Mouse (Mus musculus): ENCODE data around the gene Dytn.

Gene Dytn

DNA sequence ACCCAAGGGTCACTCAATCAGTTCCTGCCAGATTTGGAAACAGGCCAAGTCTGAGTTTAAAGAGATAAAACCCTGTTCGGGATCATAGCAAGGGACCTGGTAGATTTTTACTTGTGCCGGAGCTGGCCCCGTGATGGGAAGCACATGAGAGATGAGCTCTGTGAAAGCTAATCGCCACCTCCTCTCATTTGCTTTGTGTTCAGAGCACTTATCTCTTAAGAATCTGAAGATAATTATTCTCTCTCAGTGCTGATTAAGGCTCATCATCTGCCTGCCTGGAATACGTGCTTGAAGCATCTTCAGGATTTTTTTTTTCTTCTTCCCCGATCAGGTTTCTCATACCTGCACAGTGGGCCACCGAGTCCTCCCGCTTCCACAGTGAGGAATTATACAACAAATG, 107.6 kb downstream of the Dytn start:
- no peak for DNase-seq (ENCODE audit: low spot score)

DNA sequence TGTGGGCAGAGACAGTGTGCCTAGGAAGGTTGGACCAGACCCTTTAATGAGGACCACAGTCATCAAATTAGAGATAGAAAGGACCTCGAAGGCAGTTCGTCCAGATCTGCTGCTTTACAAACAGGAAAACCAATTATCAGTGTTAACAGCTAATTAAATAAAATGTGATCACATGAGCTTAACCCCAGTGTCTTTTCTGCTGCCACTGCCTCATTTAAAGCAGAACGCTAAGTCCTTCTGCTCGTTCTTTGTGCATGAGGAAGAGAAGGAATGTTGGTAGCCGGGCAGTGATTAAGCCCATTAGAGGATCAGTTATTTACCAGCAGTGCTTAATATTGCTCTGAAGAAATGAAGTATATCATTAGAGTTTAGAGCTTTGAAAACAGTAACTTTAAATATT, 109.9 kb downstream of the Dytn start:
- DNase-seq (ENCODE audit: low spot score): no peak

DNA sequence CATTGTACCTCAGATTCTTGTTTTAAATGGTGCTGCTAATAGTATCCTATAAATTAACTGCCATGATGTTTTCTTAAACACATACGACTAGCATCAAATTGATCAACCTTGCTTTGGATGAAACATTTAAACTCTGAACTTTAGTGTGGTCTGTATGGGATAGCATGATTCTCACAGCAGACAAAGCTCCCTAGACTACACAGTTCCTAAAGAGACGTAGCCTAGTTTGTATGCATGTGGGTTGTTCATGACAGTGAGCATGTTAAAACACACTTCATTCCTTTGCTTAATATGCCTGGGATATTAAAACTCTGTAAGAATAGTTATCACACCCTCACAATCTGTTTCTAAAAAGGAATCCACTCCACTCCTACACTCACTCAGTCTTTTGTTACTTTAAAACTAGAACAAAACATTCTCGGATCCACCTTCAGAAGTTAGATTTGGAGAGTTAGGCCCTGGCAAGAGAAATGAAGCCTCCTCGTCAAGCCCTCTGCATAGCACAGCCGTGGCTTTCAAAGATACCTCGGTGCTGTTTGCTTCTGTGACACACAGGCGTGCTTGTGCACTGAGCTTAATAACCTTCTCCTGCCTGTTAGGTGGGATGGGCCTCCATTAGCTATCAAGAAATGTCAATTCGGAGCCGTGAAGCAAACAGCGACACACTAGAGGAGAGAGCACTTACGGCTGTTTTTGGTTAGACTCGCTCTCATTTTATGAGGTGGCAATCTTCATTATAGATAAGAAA, 112.7 kb downstream of the Dytn start:
- no peak for DNase-seq (ENCODE audit: low spot score)

DNA sequence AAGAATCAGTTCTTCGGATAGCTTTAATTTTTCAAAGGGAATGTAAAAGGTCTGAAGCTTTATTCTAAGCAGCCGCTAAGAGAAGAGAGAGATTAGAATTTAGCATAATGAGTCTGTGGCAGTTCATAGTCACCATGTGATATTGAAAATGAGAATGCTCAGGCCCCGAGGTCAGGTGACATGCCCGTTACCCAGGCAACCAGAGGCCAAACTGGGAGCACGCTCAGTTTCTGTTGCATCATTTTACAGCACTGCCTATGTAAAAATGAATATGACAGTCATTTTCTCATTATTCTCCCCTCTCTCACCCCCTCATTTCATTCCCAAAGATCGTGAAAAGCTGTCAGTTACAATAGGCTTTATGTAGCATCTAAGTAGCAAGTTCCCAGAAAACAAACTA, 113.3 kb downstream of the Dytn start:
- peak; percentile 13 for DNase-seq (ENCODE audit: low spot score)
